Mouse (Mus musculus) myocyte (in vitro differentiated cells): ENCODE measurements at regions not wholly inside any gene's neighbourhood (a gene's known extent, or its start where the extent isn't known, plus 50 kb on each side); places are given as distances from the start of the nearest gene placed in this dataset.
A peak's percentile ranks its signal among the peaks of the same experiment; 100 is the strongest.

ENCODE experiments used
- H3K27me3 ChIP-seq: one replicate; pipeline ENCODE4 v1.6.1; 2011; ENCODE audit not compliant: control insufficient read depth, insufficient read depth, insufficient read length
- H3K36me3 ChIP-seq: one replicate; pipeline ENCODE4 v1.6.1; 2011; ENCODE audit not compliant: control insufficient read depth, insufficient read depth
- H3K4me2 ChIP-seq: one replicate; pipeline ENCODE4 v1.6.1; 2011; ENCODE audit warnings: low read depth, control low read depth
- H3K4me3 ChIP-seq: one replicate; pipeline ENCODE4 v1.5.1; 2011; ENCODE audit warnings: mild to moderate bottlenecking, control low read depth, moderate library complexity
- H3K79me2 ChIP-seq: one replicate; pipeline ENCODE4 v1.6.1; 2011; ENCODE audit not compliant: control insufficient read depth, insufficient read depth
- H3ac ChIP-seq: one replicate; pipeline ENCODE4 v1.6.1; 2011; ENCODE audit not compliant: control insufficient read depth, insufficient read length
- CEBPB ChIP-seq: IDR thresholded peaks from 2 replicates; pipeline ENCODE4 v1.6.1; 2011; ENCODE audit warnings: mild to moderate bottlenecking, moderate library complexity; ENCODE audit not compliant: poor library complexity, insufficient read depth, severe bottlenecking
- E2F4 ChIP-seq: IDR thresholded peaks from one replicate; pipeline ENCODE4 v1.6.1; 2011; ENCODE audit warnings: mild to moderate bottlenecking, control low read depth, moderate library complexity; ENCODE audit not compliant: insufficient read depth
- MAX ChIP-seq: IDR thresholded peaks from one replicate; pipeline ENCODE4 v1.6.1; 2011; ENCODE audit warnings: low read depth, mild to moderate bottlenecking, control low read depth
- MYOD1 ChIP-seq, 3 experiments: IDR thresholded peaks; one replicate each; pipeline ENCODE4 v1.6.1; 2011; ENCODE audit warnings: control low read depth in 2 of 3, low read depth in 2 of 3, mild to moderate bottlenecking in 2 of 3, moderate library complexity in 1 of 3; ENCODE audit not compliant: insufficient read length in 2 of 3, control insufficient read depth in 1 of 3
- MYOG ChIP-seq, 3 experiments: IDR thresholded peaks; one replicate each; pipeline ENCODE4 v1.6.1; 2011; ENCODE audit warnings: control low read depth in 2 of 3, low read depth in 2 of 3, mild to moderate bottlenecking in 2 of 3; ENCODE audit not compliant: insufficient read length in 2 of 3, control insufficient read depth in 1 of 3, insufficient read depth in 1 of 3
- POLR2A ChIP-seq: IDR thresholded peaks from one replicate; pipeline ENCODE4 v1.6.1; 2011; ENCODE audit warnings: low read depth, mild to moderate bottlenecking, control low read depth, moderate library complexity; ENCODE audit not compliant: insufficient read length
- POLR2AphosphoS2 ChIP-seq: IDR thresholded peaks from one replicate; pipeline ENCODE4 v1.6.1; 2011; ENCODE audit warnings: low read depth, control low read depth; ENCODE audit not compliant: insufficient read length
- REST ChIP-seq: IDR thresholded peaks from one replicate; pipeline ENCODE4 v1.6.1; 2011; ENCODE audit warnings: mild to moderate bottlenecking, control low read depth, moderate library complexity; ENCODE audit not compliant: insufficient read depth, insufficient read length
- SRF ChIP-seq: IDR thresholded peaks from one replicate; pipeline ENCODE4 v1.6.1; 2011; ENCODE audit warnings: low read depth; ENCODE audit not compliant: control insufficient read depth, insufficient read length
- TCF12 ChIP-seq: IDR thresholded peaks from one replicate; pipeline ENCODE4 v1.6.1; 2011; ENCODE audit warnings: mild to moderate bottlenecking, control low read depth; ENCODE audit not compliant: poor library complexity, insufficient read depth, severe bottlenecking
- TCF3 ChIP-seq: IDR thresholded peaks from one replicate; pipeline ENCODE4 v1.6.1; 2011; ENCODE audit warnings: low read depth, control low read depth; ENCODE audit not compliant: insufficient read length
- USF1 ChIP-seq: IDR thresholded peaks from one replicate; pipeline ENCODE4 v1.6.1; 2011; ENCODE audit warnings: low read depth, mild to moderate bottlenecking, control low read depth, moderate library complexity

DNA sequence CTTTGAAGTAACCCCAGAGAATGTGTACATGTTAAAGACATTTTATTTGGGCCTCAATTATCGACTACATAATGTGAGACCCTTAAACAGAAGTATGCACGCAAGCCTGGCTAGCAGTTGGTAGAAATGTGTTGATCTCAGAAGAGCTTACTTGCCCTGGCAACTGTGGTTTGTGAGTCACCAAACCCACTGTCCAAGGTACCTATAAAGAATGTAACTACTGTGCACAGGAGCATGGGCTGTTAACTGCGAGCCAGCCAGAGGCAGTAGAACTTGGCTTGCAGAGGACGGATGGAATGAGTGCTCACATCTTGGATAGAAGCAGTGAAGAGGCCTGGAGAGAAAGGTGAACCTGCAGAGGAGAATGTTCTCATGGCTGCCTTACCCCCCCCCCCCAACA is 129.9 kb downstream of the Irs2 start:
- Histone ChIP-seq H3K4me2 (no peak overlapping the region), H3K36me3 (no peaks in the 10 kb centered on the region), H3K27me3 (peaks cover 26% of the 10 kb centered on the region), H3ac (no peak overlapping the region), H3K79me2 (no peaks in the 10 kb centered on the region), H3K4me3 (no peak overlapping the region)
- TF ChIP-seq SRF = no peak
- TF ChIP-seq USF1 = no peak
- peak; percentile 83 for TF ChIP-seq REST

GRCm38 (mm10) chr8:10875170-10875569 is 133.1 kb downstream of the Irs2 start:
- no peak overlapping the region for H3ac ChIP-seq
- no peak overlapping the region for H3K4me2 ChIP-seq
- H3K4me3 ChIP-seq = no peak overlapping the region
- no peaks in the 10 kb centered on the region for H3K79me2 ChIP-seq
- TF ChIP-seq POLR2A (no peak), CEBPB (no peak), USF1 (no peak), REST (no peak), POLR2AphosphoS2 (no peak), MAX (no peak), SRF (no peak)
- H3K27me3 ChIP-seq = peaks cover 11% of the 10 kb centered on the region
- no peaks in the 10 kb centered on the region for H3K36me3 ChIP-seq

DNA sequence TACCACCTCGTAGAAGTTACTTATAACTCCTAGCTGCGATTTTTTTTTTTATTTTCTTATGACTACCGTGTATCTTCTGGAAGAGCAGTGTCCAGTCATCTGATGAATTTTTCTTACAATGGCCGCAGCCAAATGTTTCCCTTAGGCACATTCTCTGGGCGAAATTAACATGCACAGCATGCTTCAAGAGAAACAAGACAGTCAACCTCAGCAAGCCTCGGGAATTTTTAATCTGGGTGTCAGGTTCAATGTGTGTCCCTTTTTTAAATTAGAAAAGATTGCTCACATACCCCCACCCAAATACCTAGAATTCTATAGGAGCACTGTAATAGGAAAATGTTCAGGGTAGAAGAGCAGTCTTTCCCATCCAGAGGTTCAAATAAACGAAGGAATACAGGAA is 136.8 kb downstream of the Irs2 start:
- Histone ChIP-seq H3K4me3 (no peak overlapping the region), H3ac (no peak overlapping the region), H3K36me3 (no peaks in the 10 kb centered on the region), H3K4me2 (peak overlapping the region; percentile 46), H3K79me2 (no peaks in the 10 kb centered on the region), H3K27me3 (peaks cover 4% of the 10 kb centered on the region)
- TF ChIP-seq USF1 (no peak), E2F4 (no peak), MYOG (IDR thresholded peaks at IDR 0.05; ENCODE audit: control insufficient read depth in 1 of 3, insufficient read depth in 1 of 3, insufficient read length in 2 of 3, low read depth in 2 of 3) (no peak), TCF3 (no peak), POLR2A (no peak), REST (no peak), CEBPB (no peak)

- TF ChIP-seq USF1 = no peak
- TF ChIP-seq CEBPB = no peak
- TF ChIP-seq MYOD1 (IDR thresholded peaks at IDR 0.05; ENCODE audit: control insufficient read depth in 1 of 3, insufficient read length in 2 of 3, low read depth in 2 of 3) = no peak
- TF ChIP-seq MAX = no peak
- TF ChIP-seq E2F4 = no peak
- no peak for TF ChIP-seq TCF3
- TF ChIP-seq POLR2A = no peak
- no peak for TF ChIP-seq POLR2AphosphoS2
- TF ChIP-seq REST = no peak
- no peak for TF ChIP-seq SRF
- no peak for TF ChIP-seq MYOG (IDR thresholded peaks at IDR 0.05; ENCODE audit: control insufficient read depth in 1 of 3, insufficient read depth in 1 of 3, insufficient read length in 2 of 3, low read depth in 2 of 3)
- no peak for TF ChIP-seq TCF12
- Histone ChIP-seq H3K79me2 (no peaks in the 10 kb centered on the region), H3ac (no peak overlapping the region), H3K27me3 (no peaks in the 10 kb centered on the region), H3K4me3 (no peak overlapping the region), H3K36me3 (no peaks in the 10 kb centered on the region), H3K4me2 (no peak overlapping the region)
Measured at GRCm38 (mm10) chr8:10870423-10871055, 137.7 kb downstream of the Irs2 start.

DNA sequence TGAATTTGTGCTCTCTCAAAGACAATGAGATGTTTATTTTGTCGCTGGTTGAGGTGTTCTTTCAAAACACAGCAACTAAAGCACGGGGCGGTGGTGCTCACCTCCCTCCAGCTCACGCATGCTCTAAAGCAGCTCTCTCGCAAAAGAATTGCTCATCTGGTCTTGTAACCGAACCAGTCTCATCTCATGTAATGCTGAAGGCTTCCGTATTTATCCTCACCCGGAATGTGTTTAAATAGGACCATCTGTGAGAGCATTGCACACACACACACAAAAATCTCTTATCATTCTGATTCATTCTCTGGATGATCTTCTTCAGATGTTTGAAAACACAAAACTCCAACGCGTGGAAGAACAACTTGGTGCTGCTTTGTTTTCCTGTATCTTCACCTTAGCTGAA is 138.4 kb downstream of the Irs2 start:
- TF ChIP-seq POLR2AphosphoS2 = no peak
- TF ChIP-seq USF1 = no peak
- TF ChIP-seq MYOD1 (IDR thresholded peaks at IDR 0.05; ENCODE audit: control insufficient read depth in 1 of 3, insufficient read length in 2 of 3, low read depth in 2 of 3) = no peak
- TF ChIP-seq MAX = no peak
- TF ChIP-seq CEBPB = no peak
- TF ChIP-seq E2F4 = no peak
- TF ChIP-seq SRF = no peak
- no peak for TF ChIP-seq REST
- no peak for TF ChIP-seq TCF3
- no peak for TF ChIP-seq TCF12
- TF ChIP-seq POLR2A = no peak
- no peak for TF ChIP-seq MYOG (IDR thresholded peaks at IDR 0.05; ENCODE audit: control insufficient read depth in 1 of 3, insufficient read depth in 1 of 3, insufficient read length in 2 of 3, low read depth in 2 of 3)
- H3ac ChIP-seq = no peak overlapping the region
- H3K36me3 ChIP-seq = no peaks in the 10 kb centered on the region
- no peaks in the 10 kb centered on the region for H3K79me2 ChIP-seq
- H3K27me3 ChIP-seq = no peaks in the 10 kb centered on the region
- H3K4me3 ChIP-seq = no peak overlapping the region
- no peak overlapping the region for H3K4me2 ChIP-seq
